Mouse (Mus musculus): ENCODE measurements around the gene Vmn2r27. TPM values are rescaled to one million over a fixed set of nuclear protein-coding genes. Genes with fewer than 3 reads are reported as not detected.

Gene Vmn2r27
- not detected in 2 replicates for polyA plus RNA-seq (2014; fragmentation: Nextera tagmentation; extraction: Ambion mirVana)

GRCm38 (mm10) chr6:124231756-124232155, at the start of gene Vmn2r27:
Vmn2r27 (minus strand) TSS chr6:124231856.
- H3K9me3 ChIP-seq (ENCODE audit: control insufficient read depth, low read length): no peaks in the 10 kb centered on the region
- ATAC-seq (ENCODE audit: low read depth) (no peak), DNase-seq (ENCODE audit: low spot score) (no peak)
- H3K27ac ChIP-seq (replicated peaks; ENCODE audit: low read depth, low read length): no peak within 1 kb of the TSS
- 74% methylated on average over 1 of the region's 1 CpGs for WGBS
- H3K27me3 ChIP-seq (replicated peaks; ENCODE audit: control insufficient read depth, insufficient read depth, low read length): no peaks in the 10 kb centered on the region
- no peak within 1 kb of the TSS for H3K4me3 ChIP-seq (ENCODE audit: low read depth, low read length)
- no peaks in the 10 kb centered on the region for H3K36me3 ChIP-seq (ENCODE audit: control insufficient read depth, insufficient read depth, low read length)
- H3K9ac ChIP-seq (ENCODE audit: low read depth, low read length): no peak within 1 kb of the TSS
- no peaks in the 10 kb centered on the region for H3K4me1 ChIP-seq (ENCODE audit: control insufficient read depth, insufficient read depth, low read length)
- H3K4me2 ChIP-seq (ENCODE audit: low read depth, low read length): no peak within 1 kb of the TSS

GRCm38 (mm10) chr6:124278291-124278690, 46.6 kb upstream of the Vmn2r27 start:
- 76% methylated on average over 5 of the region's 5 CpGs for WGBS
- H3K4me2 ChIP-seq (ENCODE audit: low read depth, low read length): no peak overlapping the region
- ATAC-seq (ENCODE audit: low read depth) (no peak), DNase-seq (ENCODE audit: low spot score) (no peak)
- H3K27ac ChIP-seq (replicated peaks; ENCODE audit: low read depth, low read length): no peak overlapping the region
- no peaks in the 10 kb centered on the region for H3K36me3 ChIP-seq (ENCODE audit: control insufficient read depth, insufficient read depth, low read length)
- H3K4me3 ChIP-seq (ENCODE audit: low read depth, low read length): no peak overlapping the region
- no peaks in the 10 kb centered on the region for H3K27me3 ChIP-seq (replicated peaks; ENCODE audit: control insufficient read depth, insufficient read depth, low read length)
- no peaks in the 10 kb centered on the region for H3K9me3 ChIP-seq (ENCODE audit: control insufficient read depth, low read length)
- H3K9ac ChIP-seq (ENCODE audit: low read depth, low read length): no peak overlapping the region
- H3K4me1 ChIP-seq (ENCODE audit: control insufficient read depth, insufficient read depth, low read length): no peaks in the 10 kb centered on the region

GRCm38 (mm10) chr6:124277641-124278040, 46.0 kb upstream of the Vmn2r27 start:
- ATAC-seq (ENCODE audit: low read depth): no peak
- H3K9me3 ChIP-seq (ENCODE audit: control insufficient read depth, low read length): no peaks in the 10 kb centered on the region
- H3K9ac ChIP-seq (ENCODE audit: low read depth, low read length): no peak overlapping the region
- DNase-seq (ENCODE audit: low spot score): no peak
- H3K27ac ChIP-seq (replicated peaks; ENCODE audit: low read depth, low read length): no peak overlapping the region
- H3K27me3 ChIP-seq (replicated peaks; ENCODE audit: control insufficient read depth, insufficient read depth, low read length): no peaks in the 10 kb centered on the region
- WGBS: 76% methylated on average over 5 of the region's 5 CpGs
- H3K36me3 ChIP-seq (ENCODE audit: control insufficient read depth, insufficient read depth, low read length): no peaks in the 10 kb centered on the region
- H3K4me1 ChIP-seq (ENCODE audit: control insufficient read depth, insufficient read depth, low read length): no peaks in the 10 kb centered on the region
- no peak overlapping the region for H3K4me2 ChIP-seq (ENCODE audit: low read depth, low read length)
- H3K4me3 ChIP-seq (ENCODE audit: low read depth, low read length): no peak overlapping the region

GRCm38 (mm10) chr6:124273231-124273880, 41.7 kb upstream of the Vmn2r27 start:
- Histone ChIP-seq H3K36me3 (ENCODE audit: control insufficient read depth, insufficient read depth, low read length) (no peaks in the 10 kb centered on the region), H3K27me3 (replicated peaks; ENCODE audit: control insufficient read depth, insufficient read depth, low read length) (no peaks in the 10 kb centered on the region), H3K4me3 (ENCODE audit: low read depth, low read length) (no peak overlapping the region), H3K27ac (replicated peaks; ENCODE audit: low read depth, low read length) (no peak overlapping the region), H3K9ac (ENCODE audit: low read depth, low read length) (no peak overlapping the region), H3K9me3 (ENCODE audit: control insufficient read depth, low read length) (no peaks in the 10 kb centered on the region), H3K4me2 (ENCODE audit: low read depth, low read length) (no peak overlapping the region), H3K4me1 (ENCODE audit: control insufficient read depth, insufficient read depth, low read length) (no peaks in the 10 kb centered on the region)
- peak; percentile 5 for DNase-seq (ENCODE audit: low spot score)
- ATAC-seq (ENCODE audit: low read depth): no peak
- WGBS: 67% methylated on average over 5 of the region's 5 CpGs

GRCm38 (mm10) chr6:124262696-124263095, 31.0 kb upstream of the Vmn2r27 start:
- Histone ChIP-seq H3K4me3 (ENCODE audit: low read depth, low read length) (no peak overlapping the region), H3K4me1 (ENCODE audit: control insufficient read depth, insufficient read depth, low read length) (no peaks in the 10 kb centered on the region), H3K27me3 (replicated peaks; ENCODE audit: control insufficient read depth, insufficient read depth, low read length) (no peaks in the 10 kb centered on the region), H3K36me3 (ENCODE audit: control insufficient read depth, insufficient read depth, low read length) (no peaks in the 10 kb centered on the region), H3K9ac (ENCODE audit: low read depth, low read length) (no peak overlapping the region), H3K9me3 (ENCODE audit: control insufficient read depth, low read length) (no peaks in the 10 kb centered on the region), H3K27ac (replicated peaks; ENCODE audit: low read depth, low read length) (no peak overlapping the region), H3K4me2 (ENCODE audit: low read depth, low read length) (no peak overlapping the region)
- ATAC-seq (ENCODE audit: low read depth) (0 out of 2 replicates have a peak, but pooled peaks have one; percentile 57), DNase-seq (ENCODE audit: low spot score) (peak; percentile 71)
- 2% methylated on average over 3 of the region's 3 CpGs for WGBS

GRCm38 (mm10) chr6:124260198-124260931, 28.7 kb upstream of the Vmn2r27 start:
- 22% methylated on average over 11 of the region's 14 CpGs for WGBS

GRCm38 (mm10) chr6:124255721-124256470, 24.2 kb upstream of the Vmn2r27 start:
- H3K9me3 ChIP-seq (ENCODE audit: control insufficient read depth, low read length): no peaks in the 10 kb centered on the region
- no peak overlapping the region for H3K9ac ChIP-seq (ENCODE audit: low read depth, low read length)
- H3K4me3 ChIP-seq (ENCODE audit: low read depth, low read length): no peak overlapping the region
- no peaks in the 10 kb centered on the region for H3K36me3 ChIP-seq (ENCODE audit: control insufficient read depth, insufficient read depth, low read length)
- no peak overlapping the region for H3K4me2 ChIP-seq (ENCODE audit: low read depth, low read length)
- 0 out of 2 replicates have a peak, but pooled peaks have one; percentile 15 for ATAC-seq (ENCODE audit: low read depth)
- H3K27me3 ChIP-seq (replicated peaks; ENCODE audit: control insufficient read depth, insufficient read depth, low read length): no peaks in the 10 kb centered on the region
- WGBS: 28% methylated on average over 6 of the region's 6 CpGs
- peak; percentile 42 for DNase-seq (ENCODE audit: low spot score)
- no peak overlapping the region for H3K27ac ChIP-seq (replicated peaks; ENCODE audit: low read depth, low read length)
- H3K4me1 ChIP-seq (ENCODE audit: control insufficient read depth, insufficient read depth, low read length): peaks cover 4% of the 10 kb centered on the region; the same call in 1 of the 2 replicates

More at GRCm38 (mm10) chr6:124260198-124260931, 28.7 kb upstream of the Vmn2r27 start:
- no peaks in the 10 kb centered on the region for H3K27me3 ChIP-seq (replicated peaks; ENCODE audit: control insufficient read depth, insufficient read depth, low read length)
- peaks cover 4% of the 10 kb centered on the region; the same call in 1 of the 2 replicates for H3K4me1 ChIP-seq (ENCODE audit: control insufficient read depth, insufficient read depth, low read length)
- DNase-seq (ENCODE audit: low spot score) (peak; percentile 83), ATAC-seq (ENCODE audit: low read depth) (peak; percentile 82)
- H3K36me3 ChIP-seq (ENCODE audit: control insufficient read depth, insufficient read depth, low read length): no peaks in the 10 kb centered on the region
- H3K9me3 ChIP-seq (ENCODE audit: control insufficient read depth, low read length): no peaks in the 10 kb centered on the region
- no peak overlapping the region for H3K4me3 ChIP-seq (ENCODE audit: low read depth, low read length)
- no peak overlapping the region for H3K9ac ChIP-seq (ENCODE audit: low read depth, low read length)
- H3K27ac ChIP-seq (replicated peaks; ENCODE audit: low read depth, low read length): no peak overlapping the region
- no peak overlapping the region for H3K4me2 ChIP-seq (ENCODE audit: low read depth, low read length)

GRCm38 (mm10) chr6:124202116-124202515, 29.5 kb downstream of the Vmn2r27 start:
- H3K27me3 ChIP-seq (replicated peaks; ENCODE audit: control insufficient read depth, insufficient read depth, low read length): no peaks in the 10 kb centered on the region
- H3K9ac ChIP-seq (ENCODE audit: low read depth, low read length): no peak overlapping the region
- no peak for ATAC-seq (ENCODE audit: low read depth)
- no peak overlapping the region for H3K4me2 ChIP-seq (ENCODE audit: low read depth, low read length)
- no peak overlapping the region for H3K27ac ChIP-seq (replicated peaks; ENCODE audit: low read depth, low read length)
- DNase-seq (ENCODE audit: low spot score): no peak
- H3K9me3 ChIP-seq (ENCODE audit: control insufficient read depth, low read length): no peaks in the 10 kb centered on the region
- 76% methylated on average over 4 of the region's 4 CpGs for WGBS
- H3K36me3 ChIP-seq (ENCODE audit: control insufficient read depth, insufficient read depth, low read length): no peaks in the 10 kb centered on the region
- H3K4me3 ChIP-seq (ENCODE audit: low read depth, low read length): no peak overlapping the region
- no peaks in the 10 kb centered on the region for H3K4me1 ChIP-seq (ENCODE audit: control insufficient read depth, insufficient read depth, low read length)
